Mouse (Mus musculus) liver, embryonic 13.5 days (tissue): ENCODE data around the gene Ufd1. TPM values are rescaled to one million over a fixed set of nuclear protein-coding genes. Genes with fewer than 3 reads are reported as not detected.
"Not testable (repeated sequence)": the region's sequence is repeated elsewhere in the genome, so short reads cannot be mapped to it uniquely, and the experiment has no call there.

Source experiments
- ATAC-seq: fragments of 200-750 bp; cut with Nextera tagmentation; 2 replicates; pipeline ENCODE4 v1.8.0; 2017; ENCODE audit warnings: low read depth, mild to moderate bottlenecking, moderate number of reproducible peaks, moderate library complexity
- DNase-seq: peaks from one replicate; pipeline ENCODE4 v3.0.0; 2022
- H3K27ac ChIP-seq: fragments of 300-500 bp; sonication (generic); 2 replicates; pipeline ENCODE4 v1.5.1; 2015; ENCODE audit warnings: moderate library complexity, mild to moderate bottlenecking, inconsistent platforms
- H3K27me3 ChIP-seq: fragments of 300-500 bp; sonication (generic); 2 replicates; pipeline ENCODE4 v1.6.1; 2015; ENCODE audit warnings: mild to moderate bottlenecking, inconsistent platforms
- H3K36me3 ChIP-seq: fragments of 300-500 bp; sonication (generic); 2 replicates; pipeline ENCODE4 v1.6.1; 2015; ENCODE audit warnings: mild to moderate bottlenecking, inconsistent platforms
- H3K4me1 ChIP-seq: fragments of 300-500 bp; sonication (generic); replicated peaks from 2 replicates; pipeline ENCODE4 v1.6.1; 2015; ENCODE audit warnings: inconsistent platforms
- H3K4me2 ChIP-seq: fragments of 300-500 bp; sonication (generic); 2 replicates; pipeline ENCODE4 v1.6.1; 2015; ENCODE audit warnings: inconsistent platforms, mild to moderate bottlenecking, moderate library complexity
- H3K4me3 ChIP-seq: fragments of 300-500 bp; sonication (generic); replicated peaks from 2 replicates; pipeline ENCODE4 v1.5.1; 2015; ENCODE audit warnings: mild to moderate bottlenecking, inconsistent platforms
- H3K9ac ChIP-seq: fragments of 300-500 bp; sonication (generic); 2 replicates; pipeline ENCODE4 v1.6.1; 2015; ENCODE audit warnings: mild to moderate bottlenecking, inconsistent platforms
- H3K9me3 ChIP-seq: fragments of 300-500 bp; sonication (generic); replicated peaks from 2 replicates; pipeline ENCODE4 v1.6.1; 2016; ENCODE audit warnings: inconsistent platforms
- WGBS: fragments of 180-500 bp; shearing (Covaris S2); methylation state at CpG from one replicate; pipeline ENCODE4 v1.1.7; 2015; ENCODE audit not compliant: insufficient replicate concordance; 5-methylcytosine and 5-hydroxymethylcytosine counted together
- polyA plus RNA-seq: library from polyadenylated mRNA; unstranded; fragments of >200 nt; fragmentation: Nextera tagmentation; extraction: Ambion mirVana; gene quantifications from 2 replicates; pipeline ENCODE4 v1.2.1, GENCODE M21; 2015

Gene Ufd1
- polyA plus RNA-seq, 1 experiment from 2014 or later, result 47.0 TPM

DNA sequence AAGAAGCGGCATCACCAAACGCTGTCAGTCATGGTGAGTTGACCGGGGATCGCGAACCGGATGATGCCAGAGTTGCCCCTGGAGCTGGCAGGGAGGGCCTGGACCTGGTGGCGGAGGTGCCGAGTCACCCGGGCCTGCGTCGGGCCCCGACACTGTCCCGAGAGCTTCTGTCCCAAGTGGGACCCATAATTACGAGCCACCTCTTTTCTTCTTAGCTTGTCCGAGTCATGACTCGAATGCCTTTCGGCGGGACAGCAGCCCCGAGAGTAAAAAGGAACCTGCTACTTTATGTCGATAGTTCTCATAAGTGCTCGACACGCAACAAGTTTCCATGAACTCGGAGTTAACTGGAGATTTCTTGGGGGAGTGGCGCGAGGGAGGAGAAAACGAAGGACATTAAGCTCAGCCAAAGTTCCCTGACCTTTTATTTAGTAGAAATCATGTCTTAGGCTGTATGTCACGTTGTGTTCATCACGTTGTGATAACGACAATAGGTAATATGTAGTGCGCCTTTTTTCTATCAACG is 869 bp downstream of the Ufd1 start:
- Histone ChIP-seq H3K4me2 (peak overlapping the region; percentile 80), H3K9me3 (no peaks in the 10 kb centered on the region), H3K4me3 (peak overlapping the region; percentile 73), H3K36me3 (peaks cover 60% of the 10 kb centered on the region), H3K4me1 (peaks cover 44% of the 10 kb centered on the region), H3K9ac (peak overlapping the region; percentile 81), H3K27me3 (no peaks in the 10 kb centered on the region), H3K27ac (peak overlapping the region; percentile 78)
- 1% methylated on average over 31 of the region's 31 CpGs for WGBS
- DNase-seq, result no peak
- peak; percentile 50 for ATAC-seq

DNA sequence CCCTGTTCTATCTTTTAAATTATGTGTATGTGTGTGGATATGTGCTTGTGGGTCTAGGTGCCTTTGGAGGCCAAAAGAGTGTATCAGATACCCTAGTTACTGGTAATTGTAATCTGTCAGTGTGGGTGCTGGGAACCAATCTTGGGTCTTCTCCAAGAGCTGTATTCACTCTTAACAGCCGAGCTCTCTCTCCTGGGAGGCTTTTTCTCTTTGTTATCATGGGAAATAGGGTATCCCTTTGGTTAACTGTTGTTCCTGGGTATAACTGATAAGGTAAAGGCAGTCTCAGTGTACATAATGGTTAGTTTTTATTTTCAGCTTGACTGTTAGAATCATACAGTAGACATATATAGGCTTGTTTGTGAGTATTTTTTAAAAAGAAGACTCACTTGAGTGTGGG is 10.8 kb downstream of the Ufd1 start:
- Histone ChIP-seq H3K9me3 (no peaks in the 10 kb centered on the region), H3K9ac (no peak overlapping the region), H3K36me3 (peaks cover 98% of the 10 kb centered on the region), H3K27ac (no peak overlapping the region), H3K4me1 (peaks cover 21% of the 10 kb centered on the region), H3K27me3 (no peaks in the 10 kb centered on the region), H3K4me2 (no peak overlapping the region), H3K4me3 (no peak overlapping the region)
- peak; percentile 23; the same call in 1 of the 2 replicates for ATAC-seq
- no peak for DNase-seq
- WGBS, result 25% methylated on average over 1 of the region's 1 CpGs

- Histone ChIP-seq H3K4me3 (no peak overlapping the region), H3K9ac (no peak overlapping the region), H3K4me2 (no peak overlapping the region), H3K4me1 (peaks cover 21% of the 10 kb centered on the region), H3K27ac (no peak overlapping the region), H3K9me3 (no peaks in the 10 kb centered on the region), H3K36me3 (peaks cover 98% of the 10 kb centered on the region), H3K27me3 (no peaks in the 10 kb centered on the region)
- no peak for DNase-seq
- ATAC-seq, result no peak
- 73% methylated on average over 4 of the region's 4 CpGs for WGBS
Measured at GRCm38 (mm10) chr16:18822925-18823324, 11.3 kb downstream of the Ufd1 start.

- H3K36me3 ChIP-seq, result peaks cover 98% of the 10 kb centered on the region
- WGBS, result 82% methylated on average over 3 of the region's 3 CpGs
- ATAC-seq, result no peak
Measured at GRCm38 (mm10) chr16:18828630-18829029, 17.1 kb downstream of the Ufd1 start.

DNA sequence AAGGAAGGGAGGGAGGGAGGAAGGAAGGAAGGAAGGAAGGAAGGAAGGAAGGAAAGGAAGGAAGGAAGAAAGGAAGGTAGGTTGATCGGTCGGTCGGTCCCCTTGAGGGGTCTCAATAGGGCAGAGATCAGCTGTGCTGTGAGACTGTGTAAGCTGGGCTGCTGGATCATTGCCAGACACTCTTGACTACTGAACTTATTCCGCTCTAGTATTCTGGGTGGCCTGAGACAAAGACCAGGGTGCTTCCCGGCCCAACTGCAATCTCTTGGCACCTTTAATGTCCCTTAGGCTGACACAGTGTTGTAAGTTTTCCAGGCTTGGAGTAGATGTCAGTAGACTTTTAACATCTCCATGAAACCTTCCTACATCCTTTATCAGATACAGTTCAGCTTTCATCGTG is 17.5 kb downstream of the Ufd1 start:
- WGBS, result 79% methylated on average over 6 of the region's 6 CpGs
- peaks cover 98% of the 10 kb centered on the region for H3K36me3 ChIP-seq
- no peak for ATAC-seq

More at GRCm38 (mm10) chr16:18828630-18829029, 17.1 kb downstream of the Ufd1 start:
- H3K9ac ChIP-seq, result no peak overlapping the region
- no peak overlapping the region for H3K4me2 ChIP-seq
- H3K27me3 ChIP-seq, result no peaks in the 10 kb centered on the region
- no peak overlapping the region for H3K4me3 ChIP-seq
- H3K9me3 ChIP-seq, result no peaks in the 10 kb centered on the region
- H3K4me1 ChIP-seq, result no peaks in the 10 kb centered on the region
- no peak overlapping the region for H3K27ac ChIP-seq
- no peak for DNase-seq

DNA sequence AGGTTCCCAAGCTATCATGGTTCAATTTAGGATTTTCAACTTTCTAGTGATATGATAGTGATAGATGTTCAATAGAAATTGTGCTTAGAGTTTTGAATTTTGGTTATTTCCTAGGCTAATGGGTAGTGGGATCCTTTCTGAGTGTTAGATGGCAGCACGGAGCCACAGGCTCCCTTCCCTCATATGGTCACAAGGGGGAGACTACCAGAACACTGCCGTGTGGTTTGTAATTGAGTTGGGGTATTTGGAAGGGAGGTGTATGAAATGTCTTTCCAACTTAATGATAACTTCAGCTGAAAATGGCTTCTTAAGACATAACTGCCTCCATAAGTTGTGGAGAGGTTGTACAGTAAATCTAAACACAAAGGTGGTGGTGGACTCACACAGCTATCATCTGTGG is 21.9 kb downstream of the Ufd1 start:
- Histone ChIP-seq H3K9ac (no peak overlapping the region), H3K27me3 (no peaks in the 10 kb centered on the region), H3K4me1 (peaks cover 13% of the 10 kb centered on the region), H3K4me2 (no peak overlapping the region), H3K4me3 (no peak overlapping the region), H3K9me3 (no peaks in the 10 kb centered on the region), H3K36me3 (peaks cover 74% of the 10 kb centered on the region), H3K27ac (no peak overlapping the region)
- WGBS, result 86% methylated on average over 2 of the region's 2 CpGs
- no peak for ATAC-seq
- no peak for DNase-seq

More for the DNA sequence above, 17.5 kb downstream of the Ufd1 start:
- Histone ChIP-seq H3K27me3 (no peaks in the 10 kb centered on the region), H3K4me1 (no peaks in the 10 kb centered on the region), H3K4me2 (no peak overlapping the region), H3K27ac (no peak overlapping the region), H3K9ac (no peak overlapping the region), H3K4me3 (no peak overlapping the region), H3K9me3 (no peaks in the 10 kb centered on the region)
- DNase-seq, result no peak

GRCm38 (mm10) chr16:18836073-18836467 is 24.5 kb downstream of the Ufd1 start:
- Histone ChIP-seq H3K4me1 (peaks cover 13% of the 10 kb centered on the region), H3K9ac (peak overlapping the region; percentile 95; the same call in 1 of the 2 replicates), H3K9me3 (no peaks in the 10 kb centered on the region), H3K4me3 (peak overlapping the region; percentile 90), H3K27ac (no peak overlapping the region; the same call in 1 of the 2 replicates), H3K36me3 (peaks cover 58% of the 10 kb centered on the region), H3K27me3 (no peaks in the 10 kb centered on the region), H3K4me2 (peak overlapping the region; percentile 85)
- 27% methylated on average over 3 of the region's 3 CpGs for WGBS
- DNase-seq (no peak), ATAC-seq (peak; percentile 14; the same call in 1 of the 2 replicates)

GRCm38 (mm10) chr16:18836468-18837208 is 25.1 kb downstream of the Ufd1 start, which contains the start of the genes 2510002D24Rik and Gm28539:
TSS of gene 2510002D24Rik (plus strand) at chr16:18836578.
TSS of gene Gm28539 (plus strand) at chr16:18836584.
- peak within 1 kb of the TSS; percentile 82 for H3K27ac ChIP-seq
- no peaks in the 10 kb centered on the region for H3K9me3 ChIP-seq
- peak within 1 kb of the TSS; percentile 95 for H3K9ac ChIP-seq
- H3K4me2 ChIP-seq, result peak within 1 kb of the TSS; percentile 85
- peak; percentile 89 for DNase-seq
- ATAC-seq, result peak; percentile 99
- H3K27me3 ChIP-seq, result no peaks in the 10 kb centered on the region
- peaks cover 13% of the 10 kb centered on the region for H3K4me1 ChIP-seq
- peak within 1 kb of the TSS; percentile 90 for H3K4me3 ChIP-seq
- WGBS, result under 1% methylated on average over 46 of the region's 46 CpGs
- peaks cover 52% of the 10 kb centered on the region for H3K36me3 ChIP-seq

- Histone ChIP-seq H3K27me3 (no peaks in the 10 kb centered on the region), H3K27ac (no peak overlapping the region), H3K9me3 (no peaks in the 10 kb centered on the region), H3K4me3 (no peak overlapping the region), H3K4me2 (no peak overlapping the region), H3K4me1 (peaks cover 13% of the 10 kb centered on the region), H3K9ac (no peak overlapping the region), H3K36me3 (peaks cover 35% of the 10 kb centered on the region)
- DNase-seq (no peak), ATAC-seq (no peak)
- 82% methylated on average over 4 of the region's 4 CpGs for WGBS
Measured at GRCm38 (mm10) chr16:18838346-18838745, 26.8 kb downstream of the Ufd1 start.

DNA sequence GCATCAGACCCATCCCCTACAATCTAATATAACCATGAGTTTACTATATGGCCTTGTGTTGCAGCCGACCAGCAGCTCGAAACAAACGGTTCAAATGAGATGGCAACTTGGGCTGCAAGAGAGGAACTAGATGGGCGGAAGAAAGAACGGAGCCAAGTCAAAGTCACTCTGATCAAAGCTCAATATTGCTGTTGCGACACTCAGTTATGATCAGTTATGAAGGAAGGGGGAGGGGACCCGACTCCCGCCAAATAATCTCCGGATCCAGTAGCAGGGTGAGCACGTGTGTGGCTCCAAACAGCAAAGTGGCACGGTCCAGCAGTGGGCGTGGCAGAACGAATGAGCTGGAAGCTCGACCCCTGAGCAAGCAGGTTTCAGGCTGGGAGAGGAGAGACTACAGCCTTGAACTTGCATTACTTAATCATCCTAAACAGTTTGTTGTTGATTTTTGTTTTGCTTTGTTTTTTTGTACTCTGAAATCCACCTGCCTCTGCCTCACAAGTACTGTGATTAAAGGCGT is 34.8 kb downstream of the Ufd1 start:
- H3K9ac ChIP-seq, result no peak overlapping the region
- WGBS, result 75% methylated on average over 15 of the region's 15 CpGs
- H3K4me1 ChIP-seq, result no peaks in the 10 kb centered on the region
- no peaks in the 10 kb centered on the region for H3K9me3 ChIP-seq
- H3K27ac ChIP-seq, result no peak overlapping the region
- no peaks in the 10 kb centered on the region for H3K27me3 ChIP-seq
- no peak for DNase-seq
- no peak for ATAC-seq
- H3K36me3 ChIP-seq, result no peaks in the 10 kb centered on the region
- H3K4me2 ChIP-seq, result no peak overlapping the region
- H3K4me3 ChIP-seq, result no peak overlapping the region

GRCm38 (mm10) chr16:18849521-18850190 is 38.1 kb downstream of the Ufd1 start:
- not testable (repeated sequence) for H3K4me1 ChIP-seq, H3K9me3 ChIP-seq, ATAC-seq, H3K27me3 ChIP-seq, H3K27ac ChIP-seq, H3K4me3 ChIP-seq, H3K9ac ChIP-seq, H3K4me2 ChIP-seq, H3K36me3 ChIP-seq, DNase-seq
- WGBS, result 79% methylated on average over 15 of the region's 17 CpGs
